Mouse (Mus musculus): ENCODE results near the gene Mxi1.

The Mxi1 gene

DNA sequence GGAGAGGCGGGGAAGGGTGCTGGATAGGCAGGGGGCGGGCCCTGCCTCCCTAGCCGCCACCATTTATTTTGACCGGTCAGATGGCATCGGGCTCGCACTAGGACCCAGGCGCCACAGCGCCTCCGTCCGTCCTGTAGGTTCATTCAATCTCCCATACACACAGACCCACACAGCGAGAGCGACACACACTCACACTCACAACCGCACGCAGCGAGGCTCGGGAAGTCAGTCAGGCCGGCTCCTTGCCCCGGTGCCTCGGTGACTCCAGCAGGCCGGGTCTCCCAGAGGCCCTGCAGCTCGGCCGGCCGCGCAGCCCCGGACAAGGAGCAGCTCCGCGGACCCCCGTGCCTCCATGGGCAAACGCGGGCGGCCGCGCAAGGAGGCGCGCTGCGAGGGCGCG is at the start of gene Mxi1:
Gene Mxi1 (plus strand): TSS at position 171 of the 400 bp plus-strand sequence.
- in situ Hi-C loops (cut with MseI, MboI) = no loop called here

DNA sequence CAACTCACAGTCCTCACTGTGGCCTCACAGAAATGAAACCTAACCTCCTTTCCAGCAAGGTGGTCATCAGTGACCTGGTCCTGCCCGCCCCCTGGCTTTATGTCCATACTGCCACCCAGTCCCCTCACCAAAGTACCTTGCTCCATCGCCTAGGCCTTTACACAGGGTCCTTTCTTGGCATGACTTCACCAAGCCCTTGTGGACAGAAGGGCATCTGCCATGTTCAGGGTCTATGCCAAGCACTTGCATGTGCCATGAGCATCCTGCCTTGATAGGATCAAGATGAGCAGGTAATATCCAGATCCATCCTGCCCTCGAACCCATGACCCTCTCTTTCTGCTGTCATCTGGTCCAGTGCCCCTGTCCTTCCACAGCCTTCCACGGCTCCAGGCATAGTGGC is 49.5 kb upstream of the Mxi1 start:
- in situ Hi-C loops (cut with MseI, MboI) = no loop called here

DNA sequence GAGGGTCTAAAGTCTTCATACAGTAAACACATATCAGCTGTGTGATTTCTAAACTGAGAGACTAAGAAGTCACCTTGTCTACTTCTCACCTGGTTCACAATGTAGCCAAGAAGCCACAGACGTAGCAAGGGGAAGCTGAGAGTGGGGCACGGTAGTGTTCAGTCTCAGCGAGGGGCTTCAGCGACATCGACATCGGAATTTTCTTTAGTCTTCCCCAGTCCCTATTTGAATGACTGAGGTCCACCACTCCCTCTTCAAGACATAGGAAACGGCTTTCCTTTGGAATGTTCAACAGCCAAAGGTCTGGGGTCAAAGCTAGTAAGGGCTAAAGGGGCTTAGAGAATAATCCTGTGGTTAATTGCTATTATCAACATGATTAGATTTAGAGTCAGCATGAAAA is 48.3 kb upstream of the Mxi1 start:
- in situ Hi-C loops (cut with MseI, MboI) = no loop called here

DNA sequence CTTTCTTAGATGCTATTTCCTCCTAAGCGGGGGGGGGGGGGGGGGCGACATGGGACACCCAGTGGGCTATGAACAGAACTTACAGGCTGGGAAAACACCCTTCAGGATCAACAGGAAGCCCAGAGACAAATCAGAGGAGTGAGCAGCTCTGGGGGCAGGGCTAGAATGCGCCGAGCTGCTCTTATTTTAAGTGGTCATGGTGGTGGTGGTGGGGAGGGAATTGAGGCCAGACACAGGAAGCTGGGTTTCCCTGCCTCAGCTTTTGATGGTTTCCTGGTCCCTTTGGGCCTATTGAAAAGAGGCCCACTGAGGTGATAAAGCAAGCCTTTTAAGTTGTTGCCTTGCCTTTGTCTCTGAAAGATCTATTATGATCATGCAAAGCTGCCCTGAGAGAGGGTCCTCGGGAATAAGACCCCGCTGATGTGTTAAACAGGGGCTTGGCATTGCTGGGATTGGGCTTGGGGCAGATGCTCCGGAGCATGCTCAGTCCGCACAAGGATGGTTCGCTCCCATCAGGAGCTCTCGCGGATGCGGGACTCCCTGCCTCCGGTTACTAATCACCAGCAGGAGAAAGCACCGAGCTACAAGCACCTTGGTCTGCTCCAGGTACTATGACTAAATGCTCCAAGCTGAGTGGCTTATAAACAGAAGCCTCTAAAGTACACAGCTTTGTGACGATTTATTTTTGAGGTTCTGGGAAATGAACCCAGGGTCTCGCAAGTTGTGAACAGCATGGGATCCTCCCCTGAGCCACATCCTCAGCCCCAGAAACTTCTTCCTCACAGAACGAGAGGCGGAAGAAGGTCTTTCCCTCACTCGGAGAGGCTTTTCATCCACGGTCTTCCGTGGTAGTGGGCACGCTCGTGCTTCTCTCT is 46.2 kb upstream of the Mxi1 start:
- in situ Hi-C loops (cut with MseI, MboI) = no loop called here

DNA sequence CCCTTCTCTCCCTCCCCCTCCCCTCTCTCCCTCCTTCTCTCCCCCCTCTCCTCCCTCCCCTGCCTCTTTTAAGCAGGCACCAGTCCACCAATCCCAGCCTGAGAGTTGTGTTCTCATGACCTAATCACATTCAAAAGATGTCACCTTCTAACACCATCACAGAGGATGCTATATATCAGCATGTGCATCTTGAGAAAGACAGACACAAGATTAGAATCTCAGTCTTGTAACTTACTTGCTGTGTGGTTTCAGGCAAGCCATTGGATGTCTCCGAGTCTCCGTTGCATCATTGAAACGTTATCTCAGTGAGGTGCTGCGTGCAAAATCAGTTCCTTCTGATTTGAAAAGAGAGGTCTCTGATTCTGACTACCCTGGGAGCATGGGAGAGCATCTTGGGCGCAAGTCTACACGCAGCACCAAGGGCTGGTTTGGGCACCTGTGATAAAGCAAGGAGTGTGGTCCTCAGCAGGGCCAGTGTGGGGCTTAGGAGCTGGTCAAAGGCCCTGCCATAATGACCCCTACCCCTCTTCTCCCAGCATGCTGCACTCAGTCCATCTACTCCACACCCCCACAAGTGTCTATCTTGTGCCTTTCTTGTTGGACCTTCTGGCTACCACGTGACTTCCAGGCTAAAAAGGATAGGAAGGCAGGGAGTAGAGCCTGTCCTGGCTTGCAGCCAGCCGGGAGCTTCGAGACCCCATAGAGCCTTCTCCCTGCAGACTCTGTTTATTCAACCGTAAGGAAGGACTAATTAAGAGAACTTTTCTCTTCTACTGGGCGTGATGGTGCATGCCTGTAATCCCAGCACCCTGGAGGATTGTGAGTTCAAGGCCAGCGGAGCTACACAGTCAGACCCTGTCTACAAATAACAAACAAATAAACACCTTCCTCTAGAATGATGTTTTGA is 45.2 kb upstream of the Mxi1 start:
- in situ Hi-C loops (cut with MseI, MboI) = no loop called here

DNA sequence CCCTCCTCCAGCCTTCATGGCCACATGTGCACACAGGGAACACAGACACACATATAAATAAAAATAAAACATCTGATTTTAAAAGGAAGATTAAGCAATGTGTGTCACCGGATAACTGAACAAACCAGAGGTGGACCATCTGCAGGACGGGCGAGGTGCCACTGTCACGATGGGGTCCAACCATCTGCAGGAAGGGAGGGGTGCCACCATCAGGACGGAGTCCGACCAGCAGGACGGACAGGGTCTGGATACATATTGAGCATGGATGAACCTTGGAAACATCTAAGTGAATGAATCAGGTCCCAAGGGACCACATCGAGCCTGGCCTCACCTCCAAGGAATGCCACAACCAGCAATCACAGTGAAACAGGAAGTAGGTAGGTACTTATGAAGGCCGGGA is 43.0 kb upstream of the Mxi1 start:
- in situ Hi-C loops (cut with MseI, MboI) = no loop called here

DNA sequence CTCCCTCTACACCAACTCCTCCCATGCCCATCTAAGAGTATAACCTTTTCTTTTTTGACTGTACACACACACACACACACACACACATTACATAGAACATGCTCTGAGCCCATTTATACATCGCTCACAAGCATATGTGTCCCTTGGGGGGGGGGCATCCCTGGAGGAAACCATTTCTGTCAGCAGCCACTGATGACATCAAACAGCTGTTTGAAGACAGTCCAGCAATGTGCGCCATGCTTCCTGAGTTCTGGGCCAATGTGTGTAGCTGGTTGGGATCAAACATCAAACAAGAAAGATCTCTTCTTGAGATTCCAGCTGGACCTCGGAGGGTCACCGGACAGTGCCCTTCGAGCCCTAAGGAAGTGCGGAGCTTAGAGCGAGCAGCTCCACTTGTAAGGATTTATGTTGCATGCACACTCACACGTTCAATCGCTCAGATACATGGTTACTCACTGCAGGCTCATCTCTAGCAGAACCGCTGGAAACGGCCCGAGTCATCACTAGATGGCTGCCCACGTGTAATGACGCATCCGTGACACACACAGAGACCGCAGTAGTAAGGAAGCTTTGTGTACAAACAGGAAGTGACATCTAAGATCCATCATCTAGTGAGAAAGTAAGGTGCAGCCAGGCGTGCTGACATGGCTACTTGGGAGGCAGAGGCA is 37.1 kb upstream of the Mxi1 start:
- in situ Hi-C loops (cut with MseI, MboI) = no loop called here

DNA sequence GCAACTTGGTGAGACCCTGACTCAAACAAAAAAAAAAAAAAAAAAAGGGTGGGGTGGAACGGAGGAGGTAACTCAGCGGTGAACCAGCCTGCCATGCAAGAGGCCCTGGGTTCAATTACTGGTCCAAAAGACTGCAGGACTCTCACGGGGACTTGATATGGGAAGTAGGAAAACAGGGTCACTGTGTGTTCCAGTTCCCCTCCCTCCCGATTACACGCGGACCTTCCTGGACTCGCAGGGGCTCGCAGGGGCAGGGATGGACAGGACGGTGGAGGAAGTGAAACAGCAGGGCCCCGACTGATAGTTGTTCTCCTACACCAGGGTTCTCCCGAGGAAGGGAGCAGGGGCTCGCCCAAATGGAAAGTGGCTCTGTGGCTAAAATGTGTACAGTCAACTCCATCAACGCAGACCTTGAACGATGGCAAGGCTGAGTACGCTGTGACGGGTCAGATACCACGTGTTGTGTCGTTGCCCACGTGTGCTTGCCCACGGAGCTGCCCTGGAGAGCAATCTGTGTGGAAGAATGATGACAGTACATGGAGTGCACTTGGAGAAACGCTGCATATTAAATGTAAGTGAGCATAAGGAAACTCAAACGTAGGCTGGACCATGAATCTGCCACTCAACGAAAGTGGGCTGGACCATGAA is 36.4 kb upstream of the Mxi1 start:
- in situ Hi-C loops (cut with MseI, MboI) = no loop called here

DNA sequence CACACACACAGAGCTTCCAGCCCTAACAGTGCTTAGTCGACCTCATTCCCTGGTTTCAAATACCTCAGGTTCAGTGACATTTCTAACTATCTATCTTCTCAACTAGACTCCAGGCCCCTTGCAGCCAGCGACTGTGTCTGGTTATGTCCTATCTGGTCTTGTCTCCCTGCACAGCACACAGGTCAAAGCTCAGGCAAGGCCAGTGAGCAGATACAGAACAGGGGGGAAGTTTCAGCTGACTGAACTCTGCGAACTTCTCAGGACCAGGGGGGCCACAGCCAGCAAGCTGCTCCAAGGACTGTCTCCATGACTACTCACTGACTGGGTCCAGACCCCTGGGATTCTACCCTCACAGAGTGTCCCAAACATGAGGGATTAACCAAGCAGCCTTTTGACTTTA is 35.1 kb upstream of the Mxi1 start:
- in situ Hi-C loops (cut with MseI, MboI) = no loop called here

DNA sequence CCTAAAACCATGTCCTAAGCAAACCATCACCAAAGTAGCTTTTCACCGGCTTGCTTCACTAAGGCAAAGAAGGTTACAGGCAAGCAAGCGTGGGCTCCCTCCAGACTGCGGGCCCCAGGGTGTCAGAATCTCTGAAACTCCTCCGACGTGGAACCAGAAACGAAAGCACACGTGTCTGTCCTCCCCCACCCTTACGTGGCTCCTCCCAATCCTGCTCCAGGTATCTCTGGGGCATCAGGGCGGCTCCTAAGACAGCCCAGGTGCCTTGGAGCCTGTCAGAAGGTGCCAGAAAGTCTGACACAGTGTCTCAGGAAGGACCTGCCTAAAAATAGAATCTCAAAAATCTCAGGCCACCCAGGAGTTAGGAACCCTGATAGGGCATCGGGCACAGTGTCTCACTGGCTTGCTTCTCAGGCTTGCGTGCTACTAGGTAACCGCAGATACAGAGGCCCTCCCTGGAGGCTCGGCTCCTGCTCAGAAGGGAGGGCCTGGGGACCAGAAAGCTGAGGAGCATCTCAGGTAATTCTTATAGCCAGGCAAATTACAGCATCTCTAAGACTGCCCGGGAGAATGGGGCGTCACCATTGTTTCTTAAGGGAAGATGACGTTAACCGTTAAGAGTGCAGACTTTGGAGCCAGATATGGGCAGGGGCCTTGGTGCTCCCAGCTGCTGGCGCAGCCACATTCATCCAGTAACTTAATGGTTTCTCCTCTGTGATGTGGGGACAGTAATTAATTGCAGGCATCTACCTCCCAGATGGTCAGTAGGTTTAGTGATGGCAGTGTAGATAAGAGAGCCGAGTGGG is 33.2 kb upstream of the Mxi1 start:
- in situ Hi-C loops (cut with MseI, MboI) = no loop called here

DNA sequence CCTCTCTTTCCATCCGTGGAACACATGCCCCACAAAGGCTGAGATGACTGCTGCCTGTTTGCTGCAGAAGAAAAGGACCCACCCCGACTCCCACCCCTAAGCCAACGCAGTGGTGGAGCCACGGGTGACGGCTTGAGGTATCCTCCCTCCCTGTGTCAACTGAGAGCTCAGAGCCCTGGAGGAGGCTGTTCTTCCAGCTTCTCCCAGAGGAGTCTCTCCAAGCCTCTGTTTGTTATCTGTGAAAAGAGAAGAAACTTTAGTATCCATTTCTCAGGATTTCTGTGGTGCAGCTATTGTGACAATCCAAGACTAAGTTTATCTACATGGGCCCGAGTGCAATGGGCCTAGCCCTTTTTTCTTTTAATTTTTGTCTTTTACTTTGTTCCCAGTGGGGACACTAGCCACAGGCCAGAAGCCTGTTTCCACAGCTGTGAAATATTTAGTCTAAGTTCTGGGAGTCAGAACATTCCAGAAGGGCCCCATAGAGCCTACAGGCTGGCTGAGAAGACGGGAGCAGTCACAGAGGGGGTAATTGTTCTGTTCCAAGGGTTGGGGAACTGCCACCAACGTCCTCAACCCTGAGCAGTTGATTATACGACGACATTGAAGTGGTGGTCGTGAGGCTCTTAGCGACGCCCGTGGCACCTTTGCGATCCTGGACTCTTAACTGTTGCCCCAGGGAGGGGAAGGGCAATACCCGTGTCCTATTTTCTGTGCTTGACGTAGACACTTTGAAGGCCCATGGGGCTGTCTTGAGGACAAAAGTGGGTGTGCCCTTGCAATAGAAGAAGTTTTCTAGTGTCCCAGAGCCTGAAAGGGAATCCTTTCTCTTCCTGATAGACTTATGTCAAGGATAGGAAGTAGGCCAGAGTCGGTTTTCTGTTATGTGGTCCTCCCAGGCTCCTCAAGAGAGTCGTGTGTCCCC is 31.6 kb upstream of the Mxi1 start:
- in situ Hi-C loops (cut with MseI, MboI) = no loop called here

DNA sequence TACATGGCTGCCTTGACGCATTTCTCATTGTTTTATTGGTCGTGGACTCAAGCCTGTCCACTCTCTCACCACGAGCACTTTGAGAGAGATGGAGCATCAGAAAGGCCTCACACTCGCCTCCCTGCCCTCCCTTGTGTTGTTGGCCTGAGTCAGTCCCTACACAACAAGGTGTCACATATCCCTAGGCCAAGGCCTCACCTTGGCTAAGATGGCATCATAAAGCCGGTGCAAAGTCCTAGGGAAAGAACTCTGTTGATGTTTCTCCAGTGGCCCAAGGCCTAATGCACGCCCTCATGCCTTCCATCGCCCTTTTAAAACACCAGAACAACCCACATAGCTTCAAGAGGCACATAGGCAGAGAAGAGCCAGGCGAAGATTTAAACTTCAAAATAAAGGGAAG is 30.1 kb upstream of the Mxi1 start:
- in situ Hi-C loops (cut with MseI, MboI) = no loop called here

DNA sequence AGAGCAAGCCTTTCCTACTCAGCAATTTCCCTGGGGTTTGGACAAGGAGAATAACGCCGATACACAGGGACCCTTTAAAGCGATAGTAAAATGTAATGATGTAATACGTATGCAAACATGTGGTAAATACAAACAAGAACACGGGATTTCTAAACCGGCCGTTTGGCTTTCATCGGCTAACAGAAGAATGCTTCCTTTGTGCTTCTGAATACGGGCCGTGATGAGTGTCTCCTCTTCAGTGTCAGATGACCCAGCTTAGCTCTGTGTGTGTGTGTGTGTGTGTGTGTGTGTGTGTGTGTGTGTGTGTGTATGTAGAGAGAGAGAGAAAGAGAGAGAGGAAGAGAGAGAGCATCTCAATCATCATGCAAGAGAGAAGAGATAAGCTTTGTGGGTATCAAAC is 27.7 kb upstream of the Mxi1 start:
- in situ Hi-C loops (cut with MseI, MboI) = no loop called here

DNA sequence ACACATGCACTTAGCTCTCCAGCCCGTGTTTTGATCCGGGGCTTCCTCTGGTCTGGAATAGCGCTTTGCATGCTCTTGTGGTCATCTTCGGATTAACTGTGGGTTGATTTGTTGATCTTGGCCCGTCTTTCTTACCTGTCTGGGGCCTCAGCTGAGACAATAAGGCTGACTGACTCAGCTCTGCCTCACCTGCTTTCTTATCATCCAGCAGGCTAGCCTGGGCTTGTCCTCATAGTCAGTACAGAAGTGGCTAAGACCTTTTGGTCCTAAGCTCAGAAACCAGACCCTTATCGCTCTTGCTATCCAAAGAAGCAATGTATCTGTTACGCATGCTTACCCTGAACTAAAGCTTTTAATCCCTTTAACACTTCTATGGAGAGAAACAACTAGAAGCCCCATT is 26.6 kb upstream of the Mxi1 start:
- in situ Hi-C loops (cut with MseI, MboI) = no loop called here

DNA sequence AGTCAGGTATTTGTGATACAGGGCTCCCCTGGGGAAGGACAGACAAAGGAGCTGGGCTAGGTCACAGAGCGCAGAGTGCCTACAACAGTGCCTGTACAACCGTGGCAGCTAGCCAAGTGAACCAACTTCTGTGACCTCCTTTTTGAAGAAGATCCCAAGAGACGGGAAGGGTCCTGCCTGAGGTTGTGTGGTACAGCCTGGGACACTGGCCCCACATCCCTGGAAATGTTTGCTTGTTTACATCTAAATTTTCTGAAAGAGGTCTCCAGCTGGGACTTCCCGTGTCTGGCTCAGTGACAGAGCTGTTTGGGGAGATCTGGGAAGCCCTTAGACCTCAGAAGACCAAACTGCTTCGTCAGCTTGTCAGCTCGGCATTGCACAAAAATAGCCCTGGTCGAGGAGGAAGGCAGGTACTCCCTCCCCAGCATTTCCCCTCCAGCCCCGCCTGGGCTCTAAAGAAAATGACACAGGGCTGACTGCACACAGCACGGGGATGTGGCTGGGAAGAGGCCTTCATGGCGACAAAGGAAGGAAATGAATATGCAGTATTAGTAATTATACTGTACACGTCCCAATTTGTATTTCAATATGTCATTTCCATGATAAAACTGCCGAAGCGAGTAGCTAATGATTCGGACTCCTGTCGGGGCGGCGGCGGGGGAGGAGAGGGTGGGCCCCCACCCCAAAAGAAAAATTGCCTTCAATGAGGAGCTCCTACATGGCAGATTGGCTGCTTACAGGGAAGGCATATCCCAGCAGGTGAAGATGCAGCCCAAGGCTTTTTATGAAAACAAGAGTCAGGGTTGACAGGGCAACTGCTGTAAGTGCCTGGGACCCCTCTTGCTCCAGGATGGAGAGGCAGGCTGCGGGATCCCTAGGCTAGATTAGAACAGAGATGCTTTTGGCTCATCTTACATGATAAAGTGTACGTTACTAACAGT is 25.8 kb upstream of the Mxi1 start:
- in situ Hi-C loops (cut with MseI, MboI) = no loop called here

DNA sequence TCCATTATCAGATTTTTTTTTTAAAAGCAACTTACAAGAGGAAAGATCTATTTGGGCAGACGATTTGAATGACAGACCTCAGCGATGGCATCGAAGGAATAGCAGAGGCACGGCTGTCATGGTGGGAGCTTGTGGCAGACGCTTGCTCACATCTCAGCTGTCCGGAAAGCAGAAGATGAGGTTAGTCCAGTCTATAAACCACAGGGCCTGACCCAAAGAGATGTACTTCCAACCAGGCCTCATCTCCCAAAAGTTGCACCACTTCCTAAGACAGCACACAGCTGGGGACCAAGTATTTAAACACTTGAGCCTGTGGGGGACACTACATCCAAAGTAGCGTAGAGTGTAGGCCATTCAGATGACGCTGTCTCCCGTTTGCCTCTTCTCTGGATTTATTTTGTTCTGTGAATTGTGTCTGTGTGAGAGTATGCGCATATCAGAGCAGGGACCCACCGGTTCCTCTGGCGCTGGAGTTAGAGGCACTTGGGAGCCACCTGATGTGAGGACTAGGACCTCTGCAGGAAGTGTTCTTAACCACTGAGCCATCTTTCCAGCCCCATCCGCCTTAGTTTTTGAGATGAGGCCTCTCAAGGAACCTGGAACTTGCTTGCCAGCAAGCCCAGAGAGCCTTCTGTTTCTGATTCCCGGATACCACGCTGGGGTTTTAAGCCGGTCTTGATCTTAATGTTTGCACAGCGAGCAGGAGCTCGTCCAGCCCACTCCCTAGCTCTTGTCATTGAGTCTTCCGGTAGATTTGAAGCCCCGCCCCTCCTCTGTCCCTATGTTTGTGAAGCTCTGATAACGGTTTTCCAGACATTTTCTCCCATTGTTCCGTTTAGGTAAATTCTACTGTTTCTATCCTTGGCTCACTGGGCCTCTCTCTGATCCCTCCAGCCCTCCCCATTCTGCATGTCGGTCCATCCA is 13.7 kb upstream of the Mxi1 start:
- in situ Hi-C loops (cut with MseI, MboI) = no loop called here

DNA sequence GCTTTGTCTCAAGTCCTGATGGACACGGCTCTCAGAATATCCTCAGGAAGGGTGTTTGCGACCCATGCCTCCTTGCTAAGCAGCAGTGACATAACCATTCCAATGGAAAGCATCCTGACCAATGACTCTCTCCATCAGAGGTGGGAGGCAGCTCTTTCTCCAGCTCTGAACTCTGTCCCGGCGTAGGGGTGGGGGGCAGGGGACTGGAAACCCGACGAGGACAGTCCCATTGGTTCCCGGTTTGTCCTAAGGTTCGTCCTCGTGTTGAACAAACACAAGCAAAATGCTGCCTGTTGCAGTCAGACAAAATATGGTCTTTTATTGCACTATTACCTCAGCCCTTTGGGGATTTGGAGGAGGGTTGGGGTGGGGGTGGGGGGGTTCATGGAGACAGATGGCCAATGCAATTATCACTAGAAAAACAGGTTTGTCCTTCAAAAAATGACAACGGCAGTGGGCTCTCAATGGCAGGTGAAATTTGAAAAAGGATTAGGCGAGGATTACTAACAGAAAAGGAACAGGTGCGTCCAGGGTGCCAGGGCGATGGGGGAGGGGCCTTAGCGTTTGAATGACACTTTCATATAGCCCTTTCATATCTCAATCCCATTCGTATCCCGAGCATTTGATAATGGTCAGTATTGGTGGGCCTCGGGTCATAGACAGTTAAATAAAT is 11.0 kb upstream of the Mxi1 start:
- in situ Hi-C loops (cut with MseI, MboI) = no loop called here
